Mouse (Mus musculus) liver, embryonic 14.5 days (tissue): ENCODE measurements around the gene Rexo4. TPM values are rescaled to one million over a fixed set of nuclear protein-coding genes. Genes with fewer than 3 reads are reported as not detected.

Experiments
- ATAC-seq: fragments of 200-750 bp; cut with Nextera tagmentation; 2 replicates; pipeline ENCODE4 v1.8.0; 2017; ENCODE audit warnings: moderate number of reproducible peaks, mild to moderate bottlenecking, moderate library complexity; ENCODE audit not compliant: insufficient read depth
- DNase-seq, 3 experiments: peaks; one replicate each; pipeline ENCODE4 v3.0.0-alpha.2; 2012 to 2013; ENCODE audit warnings: low read depth in 3 of 3, low spot score in 3 of 3
- H3K27ac ChIP-seq: fragments of 300-500 bp; sonication (generic); 2 replicates; pipeline ENCODE4 v1.5.1; 2014; ENCODE audit warnings: moderate library complexity, mild to moderate bottlenecking, control low read depth, inconsistent platforms
- H3K27me3 ChIP-seq: fragments of 300-500 bp; sonication (generic); 2 replicates; pipeline ENCODE4 v1.6.1; 2014; ENCODE audit warnings: mild to moderate bottlenecking, low read length, moderate library complexity; ENCODE audit not compliant: control insufficient read depth, insufficient read depth
- H3K36me3 ChIP-seq: fragments of 300-500 bp; sonication (generic); replicated peaks from 2 replicates; pipeline ENCODE4 v1.6.1; 2014; ENCODE audit warnings: low read depth; ENCODE audit not compliant: control insufficient read depth, insufficient read depth
- H3K4me1 ChIP-seq, 2 experiments: fragments of 200-500 bp in 1 of 2; fragments of 300-500 bp in 1 of 2; sonication (generic) in 1 of 2; replicated peaks; 2 replicates each; pipeline ENCODE4 v1.6.1; 2012 to 2014; ENCODE audit warnings: antibody characterized with exemption in 1 of 2, inconsistent platforms in 1 of 2, low read length in 1 of 2; ENCODE audit not compliant: control insufficient read depth in 2 of 2, insufficient read depth in 2 of 2
- H3K4me2 ChIP-seq: fragments of 300-500 bp; sonication (generic); 2 replicates; pipeline ENCODE4 v1.6.1; 2014; ENCODE audit warnings: low read depth, mild to moderate bottlenecking, control low read depth, moderate library complexity
- H3K4me3 ChIP-seq, 2 experiments: fragments of 200-500 bp in 1 of 2; fragments of 300-500 bp in 1 of 2; sonication (generic) in 1 of 2; 2 replicates each; pipeline ENCODE4 v1.5.1; 2012 to 2014; ENCODE audit warnings: low read depth in 2 of 2, low read length in 2 of 2, mild to moderate bottlenecking in 2 of 2, control low read depth in 1 of 2, inconsistent platforms in 1 of 2, moderate library complexity in 1 of 2; ENCODE audit not compliant: insufficient read depth in 1 of 2
- H3K9ac ChIP-seq: fragments of 300-500 bp; sonication (generic); replicated peaks from 2 replicates; pipeline ENCODE4 v1.6.1; 2014; ENCODE audit warnings: mild to moderate bottlenecking, control low read depth, moderate library complexity
- H3K9me3 ChIP-seq: fragments of 300-500 bp; sonication (generic); 2 replicates; pipeline ENCODE4 v1.6.1; 2016; ENCODE audit warnings: low read length, mixed read lengths; ENCODE audit not compliant: control insufficient read depth
- CTCF ChIP-seq: IDR thresholded peaks from 2 replicates; pipeline ENCODE4 v1.5.1; 2016; ENCODE audit warnings: antibody characterized with exemption, low read depth, control low read depth
- EP300 ChIP-seq: IDR thresholded peaks from 2 replicates; pipeline ENCODE4 v1.6.1; 2016; ENCODE audit warnings: antibody characterized with exemption, low read depth
- WGBS: fragments of 180-500 bp; shearing (Covaris S2); extraction: QIAGEN DNeasy Blood & Tissue Kit; methylation state at CpG from one replicate; pipeline ENCODE4 v1.1.7; 2014; ENCODE audit not compliant: insufficient replicate concordance; 5-methylcytosine and 5-hydroxymethylcytosine counted together
- polyA plus RNA-seq, 2 experiments: library from polyadenylated mRNA; depleted of rRNA in 1 of 2; stranded (reverse) in 1 of 2; unstranded in 1 of 2; fragments of >200 nt; fragmentation: Nextera tagmentation in 1 of 2; extraction: Ambion mirVana in 1 of 2; gene quantifications; 2 replicates each; pipeline versions ENCODE4 v1.2.1 to v1.2.3; 2012 to 2014

The Rexo4 gene
- polyA plus RNA-seq, 2 experiments = 18.0 to 18.6 TPM

DNA sequence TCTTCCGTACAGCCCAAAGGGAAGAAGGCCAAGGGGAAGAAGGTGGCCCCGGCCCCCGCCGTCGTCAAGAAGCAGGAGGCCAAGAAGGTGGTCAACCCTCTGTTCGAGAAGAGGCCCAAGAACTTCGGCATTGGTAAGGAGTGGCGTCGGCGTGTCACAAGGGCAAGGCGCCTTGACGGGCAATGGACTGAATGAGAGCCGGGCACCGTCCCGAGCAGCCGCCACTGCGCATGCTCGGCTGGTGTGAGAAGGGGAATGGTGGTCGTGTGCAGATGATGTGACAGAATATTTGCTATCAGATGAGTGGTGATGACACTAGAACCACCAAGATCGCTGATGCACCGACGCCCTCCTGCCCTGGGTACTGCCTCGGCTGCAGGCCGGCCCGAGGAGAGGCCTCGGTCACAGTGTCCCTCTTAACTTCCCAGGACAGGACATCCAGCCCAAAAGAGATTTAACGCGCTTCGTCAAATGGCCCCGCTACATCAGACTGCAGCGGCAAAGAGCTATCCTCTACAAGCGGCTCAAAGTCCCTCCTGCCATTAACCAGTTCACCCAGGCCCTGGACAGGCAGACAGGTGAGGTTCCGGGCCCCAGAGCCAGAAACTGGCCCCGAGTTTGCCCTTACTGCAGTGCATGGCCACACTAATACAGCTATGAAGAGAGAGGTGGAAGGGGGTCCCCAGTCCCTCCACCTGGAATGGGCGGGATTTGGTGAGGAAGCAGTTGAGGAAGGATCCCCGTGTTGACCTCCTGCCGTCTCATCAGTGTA lies 53.0 kb downstream of the Rexo4 start:
- Histone ChIP-seq H3K9ac (peak overlapping the region; percentile 99), H3K4me2 (peak overlapping the region; percentile 97), H3K4me3 (peak overlapping the region; percentile 92 to 96), H3K9me3 (no peaks in the 10 kb centered on the region), H3K27ac (peak overlapping the region; percentile 74), H3K4me1 (peaks cover 15 to 23% of the 10 kb centered on the region in 2 experiments), H3K36me3 (peaks cover 53% of the 10 kb centered on the region), H3K27me3 (no peaks in the 10 kb centered on the region)
- DNase-seq (peak in 2 of 3 experiments; percentile 47 to 61), ATAC-seq (peak; percentile 46)
- under 1% methylated on average over 37 of the region's 37 CpGs for WGBS
- no peak; the same call in 1 of the 2 replicates for TF ChIP-seq CTCF
- TF ChIP-seq EP300 = no peak

DNA sequence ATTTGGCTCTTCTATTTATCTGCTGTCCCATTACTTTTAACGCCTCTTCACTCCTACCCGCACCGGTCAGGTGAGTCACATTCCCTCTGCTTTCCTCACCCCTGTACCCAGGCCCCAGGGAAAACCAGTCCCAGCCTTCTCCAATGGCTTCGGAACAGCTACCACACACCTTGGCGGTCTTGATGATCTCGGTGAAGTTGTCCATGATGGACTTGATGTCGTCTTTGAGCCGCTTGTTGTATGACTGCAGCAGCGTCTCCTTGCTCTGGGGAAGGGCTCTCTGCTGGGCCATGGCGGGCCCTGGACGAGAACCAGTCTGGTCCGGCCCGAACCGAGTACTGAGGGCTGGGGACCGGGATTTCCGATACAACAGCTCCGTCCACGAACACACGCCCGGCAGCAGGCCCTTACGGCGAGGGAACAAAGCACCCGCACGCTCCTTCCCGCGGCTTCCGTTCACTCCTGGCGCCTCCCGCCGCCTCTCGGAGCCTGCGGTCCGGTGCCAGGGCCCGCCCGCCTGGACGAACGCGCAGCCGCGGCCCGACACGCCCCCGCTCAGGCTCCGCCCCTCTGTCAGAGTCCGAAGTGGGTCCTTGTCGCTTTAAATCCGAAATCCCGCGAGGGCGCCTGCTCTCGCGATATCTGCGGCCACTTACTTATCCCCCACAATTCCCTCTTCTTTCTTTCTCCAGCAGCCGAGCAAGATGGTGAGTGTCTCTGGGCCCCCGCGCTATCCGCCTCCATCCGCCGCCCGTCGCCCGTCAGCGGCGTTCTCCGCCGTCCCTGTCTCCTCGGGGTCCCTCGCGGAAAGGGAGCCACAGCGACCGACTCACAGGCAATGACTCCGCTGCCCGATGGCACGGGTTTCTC lies 53.8 kb downstream of the Rexo4 start, which contains the start of the genes Med22 and Rpl7a:
Med22 (minus strand) TSS at position 554 of the 870 bp plus-strand sequence.
Rpl7a (plus strand) TSS at position 641 of the 870 bp plus-strand sequence.
- Histone ChIP-seq H3K27me3 (no peaks in the 10 kb centered on the region), H3K36me3 (peaks cover 58% of the 10 kb centered on the region), H3K4me1 (peaks cover 12 to 20% of the 10 kb centered on the region in 2 experiments), H3K4me3 (peak within 1 kb of the TSS; percentile 92 to 96), H3K9ac (peak within 1 kb of the TSS; percentile 99), H3K9me3 (no peaks in the 10 kb centered on the region), H3K27ac (peak within 1 kb of the TSS; percentile 87), H3K4me2 (peak within 1 kb of the TSS; percentile 97)
- peak; percentile 98 for DNase-seq
- peak; percentile 93 for ATAC-seq
- WGBS = 0% methylated on average over 71 of the region's 74 CpGs
- TF ChIP-seq EP300 (peak; percentile 80), CTCF (0 out of 2 replicates have a peak, but pooled peaks have one; percentile 8)

- Histone ChIP-seq H3K36me3 (peaks cover 56% of the 10 kb centered on the region), H3K27me3 (no peaks in the 10 kb centered on the region), H3K4me2 (peak overlapping the region; percentile 97), H3K27ac (peak overlapping the region; percentile 87), H3K4me3 (peak overlapping the region; percentile 80 to 92), H3K9ac (peak overlapping the region; percentile 74), H3K4me1 (peaks cover 12% of the 10 kb centered on the region in 2 experiments), H3K9me3 (no peaks in the 10 kb centered on the region)
- ATAC-seq (no peak), DNase-seq (no peak)
- TF ChIP-seq EP300 = no peak
- TF ChIP-seq CTCF = peak; percentile 45
These were observed 54.8 kb downstream of the Rexo4 start for GRCm38 (mm10) chr2:26909387-26909784.

GRCm38 (mm10) chr2:26908710-26909386 lies 55.3 kb downstream of the Rexo4 start:
- DNase-seq (no peak), ATAC-seq (no peak)
- Histone ChIP-seq H3K9ac (peak overlapping the region; percentile 74), H3K27ac (no peak overlapping the region), H3K4me3 (peak overlapping the region; percentile 80 to 92), H3K4me2 (peak overlapping the region; percentile 97), H3K36me3 (peaks cover 50% of the 10 kb centered on the region), H3K9me3 (no peaks in the 10 kb centered on the region), H3K4me1 (peaks cover 12 to 13% of the 10 kb centered on the region in 2 experiments), H3K27me3 (no peaks in the 10 kb centered on the region)
- WGBS = 55% methylated on average over 18 of the region's 18 CpGs
- TF ChIP-seq EP300 = no peak
- TF ChIP-seq CTCF = no peak
